Mouse (Mus musculus): ENCODE data around the gene Scnn1b.

Scnn1b gene

DNA sequence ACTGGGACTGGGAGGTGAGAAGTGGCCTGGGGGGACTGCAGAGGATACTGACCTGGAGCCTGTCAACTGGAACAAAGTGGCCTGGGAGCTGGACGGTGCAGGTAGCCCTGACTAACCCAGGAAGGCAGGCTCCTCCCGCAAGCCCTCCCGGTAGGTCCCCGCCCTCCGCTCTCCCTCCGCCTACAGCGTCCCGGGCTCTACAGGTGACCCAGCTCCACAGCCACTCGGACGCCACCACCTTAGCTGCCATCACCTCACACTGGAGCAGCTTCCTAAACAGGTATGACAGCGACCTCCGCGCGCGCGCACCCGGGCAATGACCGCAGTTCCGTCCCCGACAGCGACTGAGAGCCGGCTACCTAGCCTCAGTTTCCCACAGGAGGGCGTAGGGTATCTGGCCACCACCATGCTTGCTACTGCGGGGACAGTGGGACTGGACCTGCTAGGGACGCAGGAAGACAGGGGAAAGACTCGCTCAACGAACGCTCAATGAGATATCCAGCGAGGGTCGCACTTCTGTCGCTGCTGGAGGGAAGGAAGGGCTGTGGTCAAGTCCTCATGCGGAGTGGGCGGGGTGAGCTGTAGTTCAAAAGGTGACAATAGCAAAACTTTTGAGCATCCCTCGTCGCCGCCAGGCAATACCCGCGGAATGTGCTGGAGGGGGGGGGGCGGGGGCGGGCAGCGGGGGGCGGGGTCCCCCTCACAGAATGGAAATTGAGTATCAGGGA is at the start of gene Scnn1b:
Scnn1b (plus strand) TSS at position 181 of the 728 bp plus-strand sequence.
- CTCF ChIA-PET: interaction anchor here in 3 of 4 experiments (0.7 to 1.7 kb wide), 5 partner anchors 29 to 78 kb away, joined by 3 to 5 read pairs (median 3); no protein-coding TSS in a partner anchor
- POLR2A ChIA-PET: interaction anchor here in 2 of 4 experiments (0.7 to 1.4 kb wide), 3 partner anchors 11 to 224 kb away, joined by 3 read pairs; no protein-coding TSS in a partner anchor

DNA sequence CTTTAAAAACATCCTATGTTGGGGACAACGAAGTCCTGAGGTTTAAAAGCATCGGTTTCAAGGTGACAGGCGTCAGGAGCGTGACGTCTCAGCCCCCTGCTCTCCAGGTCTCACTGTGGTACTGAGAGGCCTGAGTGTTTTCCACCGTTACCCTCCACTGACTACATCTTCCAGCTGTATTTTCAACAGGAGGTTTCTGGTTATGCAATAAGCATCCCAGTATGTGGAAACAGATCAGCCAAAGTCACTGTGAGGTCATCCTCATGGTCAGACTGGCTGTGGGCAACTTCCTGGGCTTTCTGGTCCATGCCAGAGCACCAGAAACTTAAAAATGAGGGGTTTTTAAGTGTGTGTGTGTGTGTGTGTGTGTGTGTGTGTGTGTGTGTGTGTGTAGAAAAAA is 43.2 kb upstream of the Scnn1b start:
- ChIA-PET CTCF (no interaction called here), POLR2A (no interaction called here)

GRCm38 (mm10) chr7:121828481-121828880 is 36.4 kb upstream of the Scnn1b start:
- ChIA-PET POLR2A (interaction anchor here in 2 of 4 experiments (0.6 to 0.8 kb wide), 6 partner anchors 13 to 226 kb away, joined by 3 to 4 read pairs (median 4); no protein-coding TSS in a partner anchor), CTCF (no interaction called here)

DNA sequence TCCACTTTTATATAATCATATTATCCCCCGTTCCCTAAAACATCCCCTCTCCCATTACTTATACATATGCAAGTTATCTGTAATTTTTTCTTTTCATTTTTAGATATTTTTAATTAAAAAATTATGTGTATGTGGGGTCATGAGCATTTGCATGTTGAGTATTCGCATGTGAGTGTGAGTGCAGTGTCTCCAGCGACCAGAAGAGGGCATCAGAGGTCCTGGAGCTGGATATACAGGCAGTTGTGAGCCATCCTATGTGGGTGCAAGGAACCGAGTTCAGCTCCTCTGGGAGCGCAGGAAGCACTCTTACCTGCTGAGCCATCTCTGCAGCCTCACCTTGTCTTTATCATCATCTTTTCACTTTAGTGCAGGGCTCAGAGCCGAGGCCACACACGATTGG is 29.4 kb upstream of the Scnn1b start:
- CTCF ChIA-PET: interaction anchor here (0.6 to 2.7 kb wide), 17 partner anchors 14 to 1184 kb away, joined by 3 to 27 read pairs (median 3); partner anchors contain the start of genes Scnn1g (in 3 of the 4) and Scnn1b (in 1 of the 4)
- POLR2A ChIA-PET: interaction anchor here in 2 of 4 experiments (1.0 to 1.6 kb wide), 3 partner anchors 29 to 127 kb away, joined by 3 to 4 read pairs (median 3); partner anchors contain the start of gene Scnn1b (in 1 of the 2)

GRCm38 (mm10) chr7:121836827-121837226 is 28.0 kb upstream of the Scnn1b start:
- CTCF ChIA-PET: interaction anchor here (0.7 to 2.7 kb wide), 6 partner anchors 63 to 140 kb away, joined by 3 to 27 read pairs (median 4); partner anchors contain the start of gene Scnn1g (in 3 of the 4)
- POLR2A ChIA-PET: no interaction called here

DNA sequence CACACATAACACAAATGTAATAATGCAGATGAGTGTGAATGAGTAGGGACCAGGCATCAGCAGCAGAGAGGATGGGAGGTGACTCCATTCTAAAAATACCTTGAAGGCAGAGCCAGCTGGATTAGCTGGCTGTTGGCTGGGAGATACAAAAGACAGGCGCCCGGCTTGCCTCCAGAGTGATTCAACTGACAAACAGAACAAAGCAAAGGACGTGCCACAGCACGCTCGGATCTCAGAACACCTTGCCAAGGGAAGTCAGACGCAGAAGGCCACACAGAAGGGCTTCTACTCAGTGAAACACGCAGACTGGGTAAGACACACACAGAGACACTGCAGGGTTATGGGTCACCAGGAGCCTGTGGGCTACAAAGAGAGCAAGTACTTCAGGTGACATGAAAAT is 24.0 kb upstream of the Scnn1b start:
- ChIA-PET POLR2A (no interaction called here), CTCF (no interaction called here)

- POLR2A ChIA-PET: no interaction called here
- CTCF ChIA-PET: no interaction called here
These were observed 22.6 kb upstream of the Scnn1b start for GRCm38 (mm10) chr7:121842234-121842633.

GRCm38 (mm10) chr7:121845964-121846363 is 18.9 kb upstream of the Scnn1b start:
- ChIA-PET CTCF (no interaction called here), POLR2A (interaction anchor here in 1 of 4 experiments (0.7 kb wide), 1 partner anchor 132 kb away, joined by 3 read pairs; no protein-coding TSS in a partner anchor)

DNA sequence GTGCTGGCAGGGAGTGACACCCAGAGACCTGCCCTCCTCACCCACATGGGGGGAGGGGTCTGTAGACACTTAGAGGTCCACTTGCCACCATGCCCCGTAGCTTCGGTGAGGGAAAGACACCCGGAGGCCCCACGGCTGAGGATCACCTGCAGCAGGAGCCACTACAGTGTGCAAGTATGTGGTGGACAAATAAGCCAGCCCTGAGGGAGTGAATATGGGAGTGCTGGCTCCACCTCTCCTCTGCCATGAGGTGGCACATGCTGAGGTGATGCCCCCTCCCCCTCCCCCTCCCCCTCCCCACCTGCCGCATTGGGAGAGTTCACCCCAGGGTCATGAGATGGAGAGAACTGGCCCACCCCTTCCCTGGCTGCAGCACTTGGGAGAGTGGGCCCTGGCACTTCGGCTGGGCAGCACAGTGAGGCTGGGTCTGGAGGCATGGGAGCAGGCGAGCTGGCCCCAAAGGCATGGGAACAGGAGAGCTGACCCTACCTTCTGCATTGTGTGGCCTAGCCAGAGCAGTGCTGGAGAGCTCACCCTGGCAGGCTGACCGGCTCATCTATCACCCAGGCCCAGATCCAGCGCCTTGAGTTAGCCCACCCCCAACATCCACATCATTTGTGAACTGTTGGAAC is 16.2 kb upstream of the Scnn1b start:
- CTCF ChIA-PET: interaction anchor here in 1 of 4 experiments (0.6 kb wide), 1 partner anchor 227 kb away, joined by 4 read pairs; no protein-coding TSS in a partner anchor

DNA sequence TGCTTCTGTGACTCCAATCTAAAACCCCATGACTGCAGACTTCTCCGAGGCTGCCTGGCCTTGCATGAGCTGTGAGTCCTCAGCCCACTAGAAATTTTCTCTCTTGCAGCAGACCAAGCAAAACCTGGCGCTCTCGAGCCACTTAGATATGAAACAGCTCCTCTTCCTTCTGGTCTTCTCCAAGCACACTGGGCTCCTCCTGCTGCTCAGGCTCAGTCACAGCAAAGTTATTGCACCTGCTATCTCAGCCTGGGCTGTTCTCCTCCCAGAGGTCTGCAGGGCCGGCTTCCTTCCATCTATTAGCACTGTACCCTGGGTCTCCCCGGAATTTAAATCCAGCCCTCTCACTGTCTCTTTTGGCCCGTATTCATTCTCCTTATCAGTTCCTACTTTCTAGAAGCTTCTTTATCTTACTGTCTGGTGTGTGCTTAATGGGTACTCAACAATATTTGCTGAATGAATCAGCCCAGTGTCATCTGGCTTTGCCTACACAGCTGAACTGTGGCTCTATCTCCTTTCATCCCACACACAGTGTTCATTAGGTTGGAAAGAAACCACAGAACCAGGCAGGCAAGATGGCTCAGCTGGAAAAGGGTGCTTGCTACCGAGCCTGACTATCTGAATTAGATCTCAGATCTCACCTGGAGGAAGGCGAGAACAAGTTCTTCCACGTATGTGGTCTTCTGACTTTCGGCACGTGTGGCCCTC is 7.5 kb upstream of the Scnn1b start:
- CTCF ChIA-PET: no interaction called here
- POLR2A ChIA-PET: no interaction called here

More for the DNA sequence above, 16.2 kb upstream of the Scnn1b start:
- POLR2A ChIA-PET: interaction anchor here in 1 of 4 experiments (0.5 kb wide), 1 partner anchor 458 kb away, joined by 3 read pairs; no protein-coding TSS in a partner anchor

DNA sequence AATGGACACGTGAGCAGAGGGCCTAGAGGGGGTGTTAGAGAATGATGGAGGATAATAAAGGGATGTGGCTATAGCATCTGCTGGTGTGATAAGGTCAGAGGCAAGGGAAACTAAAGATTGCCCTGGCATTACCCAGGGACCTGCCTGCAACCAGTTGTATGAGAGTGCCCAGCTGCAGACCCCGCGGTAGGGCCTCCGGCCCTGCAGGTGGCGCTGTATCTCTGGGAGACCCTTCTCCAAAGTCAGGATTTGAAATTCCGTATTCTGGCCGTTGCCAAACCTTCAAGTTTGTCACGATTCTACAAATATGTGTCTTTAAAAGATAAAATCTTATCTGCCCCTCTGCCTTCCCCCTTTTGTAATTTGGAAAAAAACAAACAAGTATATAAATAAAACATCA is 5.9 kb upstream of the Scnn1b start:
- CTCF ChIA-PET: no interaction called here
- POLR2A ChIA-PET: no interaction called here

DNA sequence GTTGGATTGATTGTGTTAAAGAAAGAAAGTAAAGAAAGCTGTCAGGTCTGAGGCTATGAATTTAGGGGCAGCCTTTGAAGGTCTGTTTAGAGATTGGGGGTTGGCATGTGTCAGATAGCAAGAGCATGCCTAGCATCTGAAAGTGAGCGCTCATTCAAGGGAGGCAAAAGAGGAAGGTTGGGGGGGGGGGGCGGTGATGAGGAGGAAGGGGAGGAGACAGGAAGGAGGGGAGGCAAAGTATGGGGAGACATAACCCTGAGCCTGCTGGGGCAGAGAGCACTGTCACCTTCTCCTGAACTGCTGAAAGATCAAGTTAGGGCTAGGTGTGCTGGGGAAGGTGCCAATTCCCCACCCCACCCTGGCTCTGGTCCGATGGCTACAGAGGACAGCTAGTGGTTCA is 6.8 kb downstream of the Scnn1b start:
- ChIA-PET CTCF (no interaction called here), POLR2A (no interaction called here)

GRCm38 (mm10) chr7:121873998-121874397 is 9.2 kb downstream of the Scnn1b start:
- POLR2A ChIA-PET: interaction anchor here in 1 of 4 experiments (1.8 kb wide), 1 partner anchor 10 kb away, joined by 5 read pairs; no protein-coding TSS in a partner anchor
- CTCF ChIA-PET: interaction anchor here in 1 of 4 experiments (1.3 to 1.5 kb wide), 2 partner anchors 89 to 140 kb away, joined by 6 read pairs; partner anchors contain the start of gene Scnn1g

GRCm38 (mm10) chr7:121874784-121875183 is 9.9 kb downstream of the Scnn1b start:
- POLR2A ChIA-PET: interaction anchor here in 2 of 4 experiments (1.3 to 1.6 kb wide), 2 partner anchors 10 to 22 kb away, joined by 3 read pairs; partner anchors contain the start of gene Scnn1b (in 1 of the 2)
- CTCF ChIA-PET: interaction anchor here in 1 of 4 experiments (1.3 to 1.5 kb wide), 2 partner anchors 89 to 141 kb away, joined by 6 read pairs; partner anchors contain the start of gene Scnn1g

GRCm38 (mm10) chr7:121880246-121880645 is 15.4 kb downstream of the Scnn1b start:
- CTCF ChIA-PET: no interaction called here
- POLR2A ChIA-PET: no interaction called here

DNA sequence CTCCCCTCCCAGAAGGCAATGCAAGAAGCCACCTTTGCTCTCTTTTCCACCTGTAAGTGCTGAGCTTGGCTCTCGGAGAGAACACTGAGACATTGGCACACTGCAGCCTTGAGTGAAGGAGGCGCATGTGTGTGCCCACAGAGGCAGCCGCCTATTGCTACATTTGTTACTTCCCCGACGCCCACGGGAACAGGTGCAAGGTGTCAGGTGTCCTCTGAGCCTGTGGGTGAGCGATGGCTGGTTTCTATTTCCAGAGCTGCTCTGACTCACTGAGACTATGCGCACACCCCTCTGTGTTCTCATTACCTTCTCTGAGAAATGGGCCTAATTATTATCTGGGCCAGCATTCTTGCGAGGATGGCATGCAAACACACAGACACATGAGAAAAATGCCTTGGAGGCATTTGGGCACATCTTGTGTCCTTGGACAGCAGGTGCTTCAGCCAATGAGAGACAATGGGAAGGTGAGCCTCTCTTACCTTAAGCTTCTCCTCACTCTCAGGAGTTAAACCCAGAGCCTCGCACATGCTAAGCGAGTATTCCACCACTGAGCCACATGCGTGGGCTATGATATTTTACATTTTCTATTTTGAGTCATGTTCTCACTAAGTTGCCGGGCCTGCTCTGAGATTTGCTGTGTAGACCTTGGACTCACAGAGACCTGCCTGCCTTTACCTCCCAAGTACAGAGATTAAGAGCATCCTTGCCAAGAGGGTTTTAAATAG is 26.0 kb downstream of the Scnn1b start:
- CTCF ChIA-PET: interaction anchor here in 2 of 4 experiments (0.8 to 1.2 kb wide), 2 partner anchors 8 to 9 kb away, joined by 3 to 4 read pairs; no protein-coding TSS in a partner anchor
- POLR2A ChIA-PET: interaction anchor here in 1 of 4 experiments (0.7 to 1.9 kb wide), 2 partner anchors 10 to 475 kb away, joined by 4 read pairs; no protein-coding TSS in a partner anchor

GRCm38 (mm10) chr7:121896689-121897088 is 31.9 kb downstream of the Scnn1b start:
- ChIA-PET CTCF (interaction anchor here (0.5 to 1.2 kb wide), 7 partner anchors 19 to 606 kb away, joined by 3 to 5 read pairs (median 4); partner anchors contain the start of gene Scnn1g (in 2 of the 4)), POLR2A (interaction anchor here in 2 of 4 experiments (0.6 to 1.0 kb wide), 2 partner anchors 21 to 979 kb away, joined by 3 read pairs; partner anchors contain the start of gene Polr3e (in 1 of the 2))

DNA sequence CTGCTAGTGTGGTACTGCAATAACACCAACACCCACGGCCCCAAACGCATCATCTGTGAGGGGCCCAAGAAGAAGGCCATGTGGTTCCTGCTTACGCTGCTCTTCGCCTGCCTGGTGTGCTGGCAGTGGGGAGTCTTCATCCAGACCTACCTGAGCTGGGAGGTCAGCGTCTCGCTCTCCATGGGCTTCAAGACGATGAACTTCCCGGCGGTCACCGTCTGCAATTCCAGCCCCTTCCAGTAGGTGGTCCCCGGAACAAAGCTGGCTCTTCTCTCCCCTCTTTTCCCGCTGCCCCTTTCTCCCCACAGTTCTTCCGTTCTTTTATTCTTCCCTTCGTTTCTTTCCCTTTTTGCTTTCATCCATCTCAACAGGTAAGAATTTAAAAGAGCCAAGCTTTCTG is 34.5 kb downstream of the Scnn1b start:
- ChIA-PET CTCF (interaction anchor here (0.5 to 2.0 kb wide), 42 partner anchors 8 to 1423 kb away, joined by 3 to 19 read pairs (median 4); partner anchors contain the start of genes Scnn1g (in 4 of the 4), Gga2 (in 1 of the 4) and Scnn1b (in 1 of the 4)), POLR2A (interaction anchor here in 3 of 4 experiments (0.6 to 1.7 kb wide), 5 partner anchors 12 to 122 kb away, joined by 3 to 5 read pairs (median 3); partner anchors contain the start of gene Gga2 (in 1 of the 3))
